ENCODE assay signal across 8 mouse cellular contexts in genomic region chr1:36511289-36512021, GRCm38 (mm10). TPM values are rescaled to one million over a fixed set of nuclear protein-coding genes. Genes with fewer than 3 reads are reported as not detected.
DNase-seq lines count a peak whose midpoint lies in the region; ATAC-seq lines count a peak whose summit lies in the region.

Gene Cnnm3 (plus strand): TSS chr1:36511867.

- no peaks in the 10 kb centered on the region for H3K36me3 ChIP-seq in hindbrain, embryonic 15.5 days

- peak within 1 kb of the TSS; percentile 91 for H3K9ac ChIP-seq in hindbrain, embryonic 15.5 days

- H3K4me3 ChIP-seq in hindbrain, embryonic 15.5 days, result peak within 1 kb of the TSS; percentile 94

- peak; percentile 98 for DNase-seq in R1 (ENCODE audit: low read depth, low spot score)
- peak; percentile 100 for DNase-seq in cerebellum, postnatal 25 days
- DNase-seq in frontal cortex, postnatal 36 days (ENCODE audit: low spot score in 2 of 2), result peak; percentile 99
- peak; percentile 96 for DNase-seq in left cerebral cortex, adult 11 months (ENCODE audit: low spot score)
- peak; percentile 100 for DNase-seq in lung, postnatal 4 days
- DNase-seq in retina, postnatal 7 days (ENCODE audit: low read depth, low spot score), result peak; percentile 99
- peak; percentile 100 for DNase-seq in urinary bladder, adult 2 months (ENCODE audit: low spot score)

- H3K9me3 ChIP-seq in hindbrain, embryonic 15.5 days, result no peaks in the 10 kb centered on the region

- ATAC-seq in hindbrain, embryonic 15.5 days (ENCODE audit: low FRiP score, low read depth), result peak; percentile 97

- peak within 1 kb of the TSS; percentile 68 for H3K4me2 ChIP-seq in hindbrain, embryonic 15.5 days

- peaks cover 34% of the 10 kb centered on the region for H3K4me1 ChIP-seq in hindbrain, embryonic 15.5 days (replicated peaks)

- peak within 1 kb of the TSS; percentile 98 for H3K27ac ChIP-seq in hindbrain, embryonic 15.5 days (replicated peaks)

- WGBS in hindbrain, embryonic 15.5 days, result 1% methylated on average over 51 of the region's 51 CpGs

- no peaks in the 10 kb centered on the region for H3K27me3 ChIP-seq in hindbrain, embryonic 15.5 days

RNA-seq across cellular contexts. Expression of gene Cnnm3, which starts in this region (rescaled TPM):
- 6.0 and 6.5 TPM in 2 replicates for polyA plus RNA-seq in hindbrain, embryonic 15.5 days (2015; fragmentation: Nextera tagmentation; extraction: Ambion mirVana)
- polyA plus RNA-seq in urinary bladder, adult 2 months (2012; rRNA removed), result 15.2 and 17.6 TPM in 2 replicates

Comparison
In these comparisons a context has a peak if more than half of its experiments do, and no peak if none do; other contexts are left out.
1. Peak in every context shown above with its lines: DNase-seq, ATAC-seq, H3K4me3 ChIP-seq and H3K27ac ChIP-seq.